Mouse (Mus musculus) heart, embryonic 13.5 days (tissue): ENCODE data around the gene 6030458C11Rik. TPM values are rescaled to one million over a fixed set of nuclear protein-coding genes. Genes with fewer than 3 reads are reported as not detected.

Experiments used
- ATAC-seq: fragments of 200-750 bp; cut with Nextera tagmentation; 2 replicates; pipeline ENCODE4 v1.8.0; 2017; ENCODE audit warnings: moderate TSS enrichment; ENCODE audit not compliant: insufficient number of reproducible peaks, low FRiP score, low TSS enrichment; ENCODE audit errors: extremely low read depth
- H3K27ac ChIP-seq: fragments of 300-500 bp; sonication (generic); replicated peaks from 2 replicates; pipeline ENCODE4 v1.5.1; 2015; ENCODE audit warnings: moderate library complexity, mild to moderate bottlenecking, inconsistent platforms
- H3K27me3 ChIP-seq: fragments of 300-500 bp; sonication (generic); replicated peaks from 2 replicates; pipeline ENCODE4 v1.6.1; 2015; ENCODE audit warnings: mild to moderate bottlenecking, inconsistent platforms
- H3K36me3 ChIP-seq: fragments of 300-500 bp; sonication (generic); 2 replicates; pipeline ENCODE4 v1.6.1; 2015; ENCODE audit warnings: mild to moderate bottlenecking, inconsistent platforms
- H3K4me1 ChIP-seq: fragments of 300-500 bp; sonication (generic); 2 replicates; pipeline ENCODE4 v1.6.1; 2015; ENCODE audit warnings: inconsistent platforms
- H3K4me2 ChIP-seq: fragments of 300-500 bp; sonication (generic); 2 replicates; pipeline ENCODE4 v1.6.1; 2015; ENCODE audit warnings: inconsistent platforms, mild to moderate bottlenecking, moderate library complexity
- H3K4me3 ChIP-seq: fragments of 300-500 bp; sonication (generic); 2 replicates; pipeline ENCODE4 v1.5.1; 2015; ENCODE audit warnings: moderate library complexity, mild to moderate bottlenecking, inconsistent platforms
- H3K9ac ChIP-seq: fragments of 300-500 bp; sonication (generic); 2 replicates; pipeline ENCODE4 v1.6.1; 2015; ENCODE audit warnings: inconsistent platforms, mild to moderate bottlenecking, moderate library complexity
- H3K9me3 ChIP-seq: fragments of 300-500 bp; sonication (generic); 2 replicates; pipeline ENCODE4 v1.6.1; 2016; ENCODE audit warnings: inconsistent platforms
- whole genome bisulfite sequencing: fragments of 180-500 bp; shearing (Covaris S2); methylation state at CpG from one replicate; pipeline ENCODE4 v1.1.7; 2015; ENCODE audit warnings: mixed read lengths; 5-methylcytosine and 5-hydroxymethylcytosine counted together
- microRNA-seq: library from miRNA; unstranded; fragments of <30 nt; microRNA quantifications from one replicate; pipeline ENCODE4, GENCODE M21; 2016
- polyA plus RNA-seq: library from polyadenylated mRNA; unstranded; fragments of >200 nt; fragmentation: Nextera tagmentation; extraction: Ambion mirVana; gene quantifications from 2 replicates; pipeline ENCODE4 v1.2.1, GENCODE M21; 2015

The 6030458C11Rik gene
- polyA plus RNA-seq, 1 experiment from 2014 or later, result 26.8 TPM

DNA sequence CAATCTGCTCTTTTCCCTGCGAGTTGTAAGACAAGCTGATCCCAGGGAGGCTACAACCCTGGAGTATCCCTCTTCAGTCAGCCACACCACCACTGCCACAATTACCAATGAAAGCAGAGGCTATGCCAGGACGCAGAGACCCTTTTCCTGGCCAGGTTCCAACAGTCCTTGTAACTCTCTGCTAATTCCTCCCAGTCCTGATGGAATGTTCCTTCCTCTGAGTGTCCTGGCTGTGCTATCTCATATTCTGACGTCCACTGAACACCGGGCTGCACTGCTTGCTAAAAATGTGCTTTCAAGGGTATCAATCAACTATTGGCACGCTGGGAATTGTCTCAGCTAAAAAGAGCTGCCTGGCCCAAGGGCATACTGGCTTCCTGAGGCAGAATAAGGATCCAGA lies 66.0 kb downstream of the 6030458C11Rik start:
- 0 out of 2 replicates have a peak, but pooled peaks have one; percentile 31 for ATAC-seq
- H3K4me2 ChIP-seq, result no peak overlapping the region
- peak overlapping the region; percentile 90 for H3K27ac ChIP-seq
- peaks cover 53% of the 10 kb centered on the region for H3K4me1 ChIP-seq
- no peak overlapping the region for H3K9ac ChIP-seq
- H3K36me3 ChIP-seq, result no peaks in the 10 kb centered on the region
- WGBS, result 9% methylated on average over 5 of the region's 5 CpGs
- no peaks in the 10 kb centered on the region for H3K9me3 ChIP-seq
- 0 out of 2 replicates have a peak, but pooled peaks cover 2% of the 10 kb centered on the region for H3K27me3 ChIP-seq
- no peak overlapping the region for H3K4me3 ChIP-seq

Small RNAs within 50 kb of the gene (microRNA-seq; reads per million reads assigned to microRNA genes)
- not detected for gene Gm47288

Other genes starting within 250 kb of the 6030458C11Rik start
- gene Pdzd2, start 84.7 kb downstream of the 6030458C11Rik start, polyA plus RNA-seq, result 11.9 and 14.5 TPM in 2 replicates
- gene Drosha, start 166 bp upstream of the 6030458C11Rik start, polyA plus RNA-seq, result 24.4 and 25.5 TPM in 2 replicates